Mouse (Mus musculus) common myeloid progenitor, adult 5-6 weeks (primary cell): Measurements from ENCODE around the gene Asb6. TPM values are rescaled to one million over a fixed set of nuclear protein-coding genes. Genes with fewer than 3 reads are reported as not detected.
A peak's percentile ranks its signal among the peaks of the same experiment; 100 is the strongest.

Experiments used
- ATAC-seq: replicated peaks from 2 replicates; pipeline ENCODE4 v1.8.0; 2016; ENCODE audit warnings: low read depth, mild to moderate bottlenecking, moderate TSS enrichment, inconsistent platforms; ENCODE audit not compliant: poor library complexity, severe bottlenecking
- total RNA-seq: library from RNA; stranded (forward); fragments of 200-1000, 187-1606 nt; gene quantifications from 2 replicates; pipeline ENCODE4 v1.2.3, GENCODE M21; 2017

Gene Asb6
- total RNA-seq, 1 experiment from 2014 or later: 17.5 TPM

DNA sequence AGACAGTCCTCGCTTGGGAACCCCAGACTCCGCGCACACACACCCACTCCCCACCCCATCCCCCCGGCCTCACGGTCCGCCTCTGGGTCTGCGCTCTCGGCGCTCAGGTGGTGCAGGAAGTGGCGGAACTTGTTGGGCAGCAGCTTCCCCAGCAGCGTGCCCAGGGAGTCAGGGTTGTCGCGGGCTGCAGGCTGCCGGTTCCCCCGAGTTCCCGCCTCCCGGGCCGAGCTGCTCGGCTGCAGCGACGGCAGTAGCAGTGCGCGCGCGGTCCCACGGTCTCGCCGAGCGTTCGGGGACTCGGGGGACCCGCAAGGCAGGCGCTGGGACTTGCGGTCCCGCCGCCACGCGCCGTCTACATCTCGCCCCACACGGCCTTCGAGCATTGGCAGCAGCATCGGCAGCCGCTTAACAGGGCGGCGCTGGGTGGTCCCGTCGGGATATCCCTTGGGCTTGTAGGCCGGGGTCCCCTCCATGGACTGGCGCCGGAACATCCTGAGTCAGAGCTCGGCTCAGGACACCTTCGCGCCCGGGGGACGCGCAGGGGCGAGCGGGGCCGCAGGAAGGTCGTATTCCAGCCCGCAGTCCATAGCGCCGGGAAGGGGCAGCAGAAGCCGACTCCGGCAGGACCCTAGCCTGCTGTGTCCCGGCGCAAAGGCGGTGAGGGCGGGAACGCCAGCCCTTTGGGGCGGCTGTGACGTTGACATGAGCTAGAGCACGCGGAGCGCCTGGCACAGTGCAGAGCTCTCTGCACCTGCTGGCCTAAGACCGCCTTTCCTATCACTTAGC is 28.9 kb downstream of the Asb6 start:
- ATAC-seq: peak; percentile 63

DNA sequence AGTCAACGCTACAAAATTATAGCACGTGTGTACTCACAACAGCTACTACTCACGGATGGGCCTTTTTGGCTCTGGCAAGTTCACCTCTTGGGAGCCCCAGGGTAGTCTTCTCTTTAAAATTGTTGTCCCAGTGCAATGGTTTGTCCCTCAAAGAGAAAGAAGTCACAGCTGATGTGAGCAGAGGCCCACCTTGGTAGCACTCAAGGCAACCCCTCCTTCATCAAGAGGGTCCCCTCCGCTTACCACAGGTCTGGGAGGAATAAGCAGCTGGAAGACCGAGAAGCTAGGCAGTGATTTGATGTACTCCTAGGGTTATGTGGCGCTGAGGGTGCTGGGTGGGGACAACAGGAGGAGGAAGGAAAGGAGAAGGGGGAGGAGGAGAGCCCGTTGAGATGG is 29.5 kb downstream of the Asb6 start:
- no peak for ATAC-seq

DNA sequence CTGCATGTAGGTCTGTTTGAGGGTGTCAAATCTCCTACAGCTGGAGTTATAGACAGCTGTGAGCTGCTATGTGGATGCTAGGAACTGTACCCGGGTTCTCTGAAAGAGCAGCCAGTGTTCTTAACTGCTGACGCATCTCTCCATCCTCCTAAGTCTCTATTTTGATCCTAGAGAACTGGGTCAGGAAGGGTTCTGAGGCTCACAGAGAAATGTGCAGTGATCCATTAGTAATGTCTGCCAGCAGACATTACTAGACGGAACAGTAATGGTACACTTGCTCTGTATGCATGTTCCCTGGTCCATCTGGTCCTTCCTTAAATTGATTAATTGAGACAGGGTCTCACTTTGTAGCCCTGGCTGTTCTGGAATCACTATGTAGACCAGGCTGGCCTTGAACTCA is 30.7 kb downstream of the Asb6 start:
- ATAC-seq: no peak

DNA sequence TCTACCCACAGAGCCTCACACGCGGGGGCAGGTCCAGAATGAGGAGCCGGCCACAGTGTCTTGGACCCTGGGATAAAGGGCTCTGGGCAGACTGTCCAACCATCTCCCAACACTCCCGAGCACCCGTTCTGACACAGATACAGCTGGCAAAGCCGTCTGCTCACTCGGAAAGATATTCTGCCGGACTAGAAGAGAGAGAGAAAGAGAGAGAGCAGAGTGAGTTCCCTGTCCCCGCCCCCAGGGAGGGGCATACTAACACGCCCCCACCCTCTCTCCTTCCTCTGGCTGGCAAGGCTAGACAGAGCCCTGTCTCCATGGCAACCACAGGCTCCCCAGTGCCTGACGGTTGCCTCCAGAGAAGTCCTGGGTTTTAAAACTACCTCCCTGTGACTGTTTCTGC is 33.8 kb downstream of the Asb6 start:
- ATAC-seq: peak; percentile 82

DNA sequence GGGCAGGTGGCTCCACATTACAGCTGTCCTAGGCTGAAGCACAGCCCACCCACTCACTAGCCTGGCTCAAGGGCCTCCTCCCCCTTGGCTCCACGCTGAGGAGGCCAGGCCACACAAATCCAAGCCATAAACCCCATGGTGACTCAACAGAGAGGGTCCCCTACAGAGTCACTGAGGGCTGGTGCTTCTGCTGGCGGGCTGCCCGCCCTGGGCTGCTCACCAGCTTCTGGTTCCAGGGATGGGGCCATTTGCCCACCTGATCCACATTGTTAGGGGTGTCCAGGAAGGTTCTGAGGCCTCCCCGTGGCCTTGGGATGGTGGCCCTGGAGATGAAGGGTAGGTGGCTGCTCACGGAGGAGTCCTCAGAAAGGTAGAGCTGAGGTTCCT is 34.3 kb downstream of the Asb6 start:
- no peak for ATAC-seq

DNA sequence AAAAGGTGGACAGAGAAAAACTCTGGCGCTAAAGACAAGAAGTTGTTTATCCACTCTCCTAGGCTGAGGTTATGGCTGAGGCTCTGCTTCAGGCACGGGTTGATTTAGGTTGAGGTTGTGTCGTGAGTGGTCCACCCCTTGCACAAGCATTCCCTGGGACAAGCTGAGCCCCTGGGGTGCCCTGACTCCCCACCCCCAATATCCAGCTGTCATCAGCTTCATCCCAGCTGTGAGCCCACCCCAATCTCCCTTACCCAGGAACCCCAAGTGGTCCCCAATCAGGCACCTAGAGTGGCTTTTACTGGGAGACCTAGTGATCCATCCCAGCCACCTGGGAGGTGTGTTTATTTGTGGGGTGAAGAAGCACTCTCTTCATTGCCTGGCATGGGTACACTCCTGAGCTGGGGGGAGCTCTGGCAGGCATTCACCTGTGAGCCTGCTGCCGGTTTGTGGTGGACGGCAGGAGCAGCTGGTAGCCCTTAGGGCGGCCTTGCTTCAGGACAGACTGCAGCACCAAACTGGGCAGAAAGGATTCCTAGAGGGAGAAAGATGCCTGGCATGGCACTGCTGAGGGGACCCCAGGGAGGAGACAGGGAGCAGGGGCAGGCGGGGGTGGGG is 34.8 kb downstream of the Asb6 start:
- no peak for ATAC-seq

DNA sequence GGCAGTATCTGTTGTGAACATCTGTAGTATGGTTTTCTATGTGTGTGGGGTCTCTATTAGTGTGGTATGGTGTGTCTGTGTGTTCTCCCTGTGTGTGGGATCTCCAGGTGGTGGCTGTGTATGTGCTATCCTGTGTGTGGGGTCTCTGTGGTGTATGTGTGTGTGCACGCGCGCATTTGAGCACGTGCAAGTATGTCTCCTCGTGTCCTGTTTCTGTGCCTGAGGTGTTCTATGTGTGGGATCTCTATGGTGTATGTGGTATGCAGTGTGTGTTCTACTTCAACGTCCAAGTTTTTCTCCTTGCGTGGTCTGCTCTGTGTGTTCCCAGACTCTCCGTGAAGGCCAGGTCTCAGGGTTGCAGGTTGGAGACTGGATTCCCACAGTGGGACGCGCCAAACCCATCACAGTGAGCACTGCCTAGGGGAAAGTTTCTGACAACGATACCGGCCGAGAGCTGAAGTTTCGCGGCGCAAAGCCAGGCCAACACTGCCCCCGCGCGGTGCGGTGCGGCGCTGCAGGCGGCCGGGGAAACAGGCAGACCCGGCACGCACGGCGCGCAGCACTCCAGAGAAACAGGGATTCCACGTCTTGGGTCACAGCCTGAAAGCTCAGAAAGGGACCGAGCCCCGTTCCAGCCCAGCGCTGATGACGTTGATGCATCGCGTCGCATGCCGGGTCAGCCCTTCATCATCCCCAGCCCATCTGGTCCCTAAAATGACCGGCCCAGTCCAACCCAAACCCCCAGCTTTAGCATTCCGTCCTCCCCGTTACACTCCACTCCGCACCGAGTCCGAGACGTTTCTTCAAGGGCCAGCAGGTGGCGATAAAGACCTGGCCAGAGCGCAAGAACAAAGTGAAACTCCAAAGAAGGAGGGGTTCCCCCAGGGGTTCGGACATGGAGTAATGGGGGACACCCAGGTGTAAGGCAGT is 35.7 kb downstream of the Asb6 start:
- ATAC-seq: peak; percentile 78

DNA sequence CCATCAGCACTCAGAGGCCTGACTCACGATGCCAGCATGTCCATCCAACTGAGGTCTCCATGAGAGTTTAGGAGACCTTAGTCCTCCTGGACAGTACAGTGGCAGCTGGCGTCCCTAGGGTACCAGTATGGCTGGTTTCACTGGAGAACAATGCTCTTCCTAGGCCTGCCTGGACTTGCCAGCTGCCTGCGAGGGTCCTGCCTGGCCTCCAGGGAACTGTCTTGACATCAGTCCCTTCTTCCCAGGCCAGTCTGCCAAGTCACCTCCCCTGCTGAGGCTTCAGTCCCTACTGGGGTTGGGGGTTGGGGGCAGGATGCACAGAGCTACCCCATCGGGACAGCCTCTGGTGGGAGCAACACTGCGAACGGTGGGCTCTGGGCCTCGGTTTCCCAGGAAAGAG is 38.1 kb downstream of the Asb6 start:
- ATAC-seq: no peak

DNA sequence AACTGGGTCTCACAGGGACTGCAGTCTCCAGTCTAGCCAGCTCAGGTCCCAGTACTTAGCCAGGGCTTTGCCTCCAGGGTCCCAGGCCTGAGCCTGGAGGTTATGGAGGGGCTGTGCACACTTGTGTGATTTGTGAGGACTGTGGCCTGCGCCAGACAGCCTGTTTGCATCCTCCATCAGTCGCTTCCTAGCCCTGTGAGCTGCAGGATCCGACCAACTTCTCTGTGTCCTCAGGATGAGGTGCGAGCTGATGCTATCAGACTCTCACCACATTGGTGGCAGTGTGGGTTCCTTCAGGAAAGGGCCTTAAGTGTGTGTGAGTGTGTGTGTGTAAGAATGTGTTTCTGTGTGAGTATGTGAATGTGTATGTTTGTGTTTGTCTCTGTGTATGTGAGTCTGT is 42.7 kb downstream of the Asb6 start:
- ATAC-seq: no peak

DNA sequence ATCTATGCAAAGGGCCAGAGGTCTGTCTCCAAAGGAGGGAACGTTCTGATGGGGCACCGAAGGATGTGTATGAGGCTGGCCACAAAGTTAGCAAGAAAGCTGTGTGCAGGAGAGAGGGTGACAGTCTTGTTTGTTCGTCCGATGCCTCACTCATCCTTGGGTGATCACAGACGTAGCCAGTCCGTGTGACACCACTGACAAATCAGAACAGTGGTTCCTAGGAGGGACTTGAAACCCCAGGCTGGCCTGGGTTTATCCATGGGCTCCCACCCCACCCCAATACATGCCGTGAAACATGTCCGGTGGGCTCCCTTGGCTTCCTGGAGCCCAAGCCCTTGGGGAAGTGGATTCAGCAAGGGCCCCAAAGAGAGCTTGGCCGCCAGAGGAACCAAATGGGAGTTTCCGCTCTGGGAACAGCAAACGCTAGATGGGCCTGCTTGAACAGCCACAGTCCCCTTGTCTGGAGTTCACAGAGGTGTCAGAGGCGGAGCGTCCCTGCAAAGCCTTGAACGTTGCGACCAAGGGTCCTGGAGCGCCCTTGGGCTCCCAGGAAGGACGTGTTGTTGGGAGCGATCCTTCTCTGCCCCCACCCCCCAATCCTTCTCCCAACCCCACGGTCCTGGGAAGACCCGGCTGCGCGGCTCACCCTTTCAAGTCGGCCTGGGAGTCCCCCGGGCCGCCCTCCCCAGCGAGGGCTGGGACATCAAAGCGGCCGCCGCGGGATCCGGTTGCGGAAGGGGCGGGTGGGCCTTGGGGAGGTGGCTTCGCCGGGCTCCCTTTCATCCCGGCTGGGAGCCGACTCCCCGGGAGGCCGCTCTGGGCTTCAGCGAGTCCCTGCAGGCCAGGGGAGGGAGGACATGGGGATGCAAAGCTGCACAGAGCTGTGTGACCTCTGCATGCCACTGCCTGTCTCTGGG is 45.8 kb downstream of the Asb6 start:
- ATAC-seq: peak; percentile 17; the same call in 1 of the 2 replicates

DNA sequence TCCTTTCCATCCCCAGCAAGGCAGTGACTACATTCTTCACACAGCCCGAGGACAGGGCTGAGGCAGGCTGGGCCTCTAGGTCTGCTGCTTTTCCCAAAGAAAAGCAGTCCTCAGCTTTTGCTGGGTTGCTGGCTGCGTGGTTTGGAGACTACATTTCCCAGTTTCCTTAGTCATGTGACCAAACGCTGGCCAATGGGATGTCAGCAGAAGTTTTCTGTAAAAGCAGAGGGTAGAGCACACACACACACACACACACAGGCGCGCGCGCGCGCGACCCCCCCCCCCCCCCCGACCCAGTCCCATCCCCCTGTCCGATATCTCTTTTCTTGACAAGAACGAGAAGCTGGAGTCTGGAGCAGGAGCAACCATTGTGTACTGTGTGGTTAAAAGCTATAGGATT is 46.8 kb downstream of the Asb6 start:
- ATAC-seq: peak; percentile 55; the same call in 1 of the 2 replicates

DNA sequence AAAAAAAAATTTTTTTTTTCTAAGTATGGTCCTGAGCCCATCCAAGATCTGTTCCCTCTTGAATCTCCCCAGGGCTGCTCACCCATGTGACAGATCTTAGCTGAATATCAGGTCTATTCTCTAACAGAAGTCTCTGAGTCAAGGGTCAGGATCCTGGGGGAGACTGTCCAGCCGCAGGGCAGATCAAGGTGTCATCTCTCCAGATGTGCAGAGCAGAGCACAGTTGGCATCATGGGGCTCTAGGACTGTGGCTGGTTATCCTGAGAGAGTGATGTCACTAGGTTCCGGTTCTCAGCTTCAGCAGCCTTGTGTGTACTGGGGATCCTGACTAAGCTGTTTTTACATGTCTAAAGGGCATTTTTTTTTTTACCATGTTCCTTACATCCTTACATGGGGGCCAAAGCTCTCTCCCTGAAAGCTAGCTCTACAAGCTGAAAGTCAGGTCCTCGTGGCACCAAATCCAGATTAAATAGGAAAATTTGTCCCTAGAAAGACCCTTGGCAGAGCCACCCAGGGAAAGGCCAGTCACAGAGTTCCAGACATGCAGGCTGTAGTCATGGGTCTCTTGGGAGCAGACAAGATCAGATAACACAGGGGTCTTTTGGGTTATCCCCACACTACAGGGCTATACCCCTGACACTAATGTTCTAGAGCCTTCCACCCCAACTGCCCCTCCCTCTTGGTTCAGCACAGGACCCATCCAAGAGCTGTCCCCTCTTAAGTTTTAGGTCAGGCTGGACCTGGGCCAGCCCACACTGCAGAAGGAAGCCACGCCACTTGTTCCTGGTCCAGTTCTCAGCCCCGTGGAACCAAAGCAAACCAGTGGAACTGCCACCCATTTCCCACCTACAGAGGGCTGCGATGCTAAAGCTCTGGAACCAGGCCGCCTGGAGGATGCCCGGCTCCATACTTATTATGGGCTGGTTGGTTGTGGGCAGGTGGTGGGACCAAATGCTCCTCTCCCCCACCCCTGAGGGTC is 47.5 kb downstream of the Asb6 start:
- no peak for ATAC-seq

DNA sequence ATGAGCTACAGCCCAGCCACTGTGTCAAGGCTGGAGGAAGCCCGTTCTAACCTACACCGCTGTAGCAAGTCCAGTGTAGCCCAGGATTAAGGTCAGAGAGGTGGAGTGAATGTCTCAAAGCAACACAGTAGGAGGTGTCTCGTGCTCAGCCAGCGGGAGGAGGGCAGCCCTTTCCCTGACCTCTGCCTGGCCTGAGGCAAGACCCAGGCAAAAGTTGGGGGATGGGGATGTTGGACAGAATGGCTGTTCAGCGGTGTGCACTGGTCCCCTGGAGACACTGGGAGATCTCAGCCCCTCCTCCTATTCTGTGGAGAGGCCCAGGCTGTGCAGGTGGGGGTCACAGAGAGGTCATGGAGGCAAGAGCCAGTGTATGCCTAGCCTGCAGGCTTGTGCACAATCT is 50.9 kb downstream of the Asb6 start:
- no peak for ATAC-seq

DNA sequence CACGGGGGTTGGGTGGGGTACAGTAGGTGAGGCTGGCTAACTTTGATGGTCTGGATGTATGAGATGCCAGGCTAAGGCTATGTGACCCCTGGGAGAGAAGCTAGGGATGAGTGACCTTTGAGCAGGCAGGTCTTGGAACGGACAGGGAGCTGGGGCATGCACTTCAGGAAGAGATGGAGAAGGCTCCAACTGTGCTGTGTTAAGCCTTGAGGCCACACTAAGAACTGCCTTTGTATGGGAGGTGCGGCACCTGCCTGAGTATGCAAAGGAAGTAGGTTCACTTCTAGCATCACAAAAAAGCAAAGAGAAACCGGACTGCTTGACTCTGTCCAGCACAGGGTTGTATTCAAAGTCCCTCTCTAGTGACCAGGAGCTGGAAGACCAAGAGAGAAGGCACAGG is 51.9 kb downstream of the Asb6 start:
- ATAC-seq: no peak

DNA sequence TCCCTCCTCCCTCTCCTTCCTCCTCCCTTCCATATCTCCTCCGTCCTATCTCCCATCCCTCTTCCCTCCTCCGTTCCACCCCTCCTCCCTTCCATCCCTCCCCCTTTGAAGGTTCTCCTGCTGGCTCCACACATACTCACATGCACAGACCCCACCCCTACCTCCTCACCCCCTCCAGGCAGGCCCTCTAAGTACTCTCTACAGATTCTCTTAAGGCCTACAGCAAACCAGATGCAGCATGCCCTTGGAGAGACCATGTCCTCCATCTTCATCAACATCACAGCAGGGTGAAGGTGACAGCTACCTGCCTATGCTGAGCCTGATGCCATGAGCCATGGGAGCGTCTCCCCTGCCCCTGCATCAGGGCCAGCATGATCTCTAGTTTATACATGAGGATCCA is 52.9 kb downstream of the Asb6 start:
- ATAC-seq: no peak

DNA sequence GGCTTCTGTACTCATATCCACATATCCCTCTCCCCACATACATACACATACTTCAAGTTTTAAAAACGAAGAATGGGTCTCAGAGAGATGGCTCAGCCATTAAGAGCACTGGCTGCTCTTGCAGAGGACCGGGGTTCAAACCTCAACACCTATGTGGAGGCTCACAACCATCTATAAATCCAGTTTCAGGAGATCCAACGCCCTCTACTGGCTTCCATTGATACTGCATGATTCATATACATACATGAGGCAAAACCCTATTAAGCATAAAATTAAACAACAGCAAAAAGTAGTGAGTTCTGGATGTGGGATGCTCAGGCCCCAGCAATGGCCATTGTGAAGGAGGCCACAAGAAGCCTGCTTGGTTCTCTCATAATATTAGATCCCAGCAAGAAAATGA is 54.2 kb downstream of the Asb6 start:
- ATAC-seq: no peak

DNA sequence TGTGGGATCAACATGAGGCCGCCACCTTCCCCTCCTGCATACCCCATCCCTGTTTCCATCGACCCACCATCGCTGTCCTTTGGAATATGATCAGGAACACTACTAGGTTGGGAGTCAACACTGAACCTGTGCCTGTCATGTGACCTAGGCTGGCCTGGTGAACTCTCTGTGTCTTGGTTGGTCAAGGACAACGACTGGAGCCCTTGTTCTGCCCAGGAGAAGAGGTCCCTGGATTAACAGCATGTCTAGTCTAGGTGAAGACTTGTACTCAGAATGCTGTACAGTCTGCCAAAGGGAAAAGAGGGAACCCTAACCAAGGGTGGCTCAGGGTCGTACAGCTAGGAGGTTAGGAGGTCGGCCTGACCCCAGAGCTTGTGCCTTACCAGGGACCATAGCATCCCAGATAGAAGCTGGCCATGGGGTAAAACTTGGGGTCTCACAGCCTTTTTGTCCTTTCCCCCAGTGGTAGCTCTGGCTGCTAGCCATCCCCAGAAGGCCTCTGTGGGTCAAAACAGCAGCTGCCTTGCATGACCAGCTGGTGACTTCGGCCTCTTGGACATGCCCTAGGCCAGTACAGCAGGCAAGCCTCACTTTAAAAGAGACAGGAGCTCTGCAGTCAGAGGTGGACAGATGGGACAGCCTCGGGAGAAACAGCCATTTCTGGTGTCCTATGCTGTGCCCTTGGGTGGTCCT is 56.7 kb downstream of the Asb6 start:
- ATAC-seq: no peak
